26 mouse cellular contexts compared by ENCODE assay signal in the genomic region with DNA sequence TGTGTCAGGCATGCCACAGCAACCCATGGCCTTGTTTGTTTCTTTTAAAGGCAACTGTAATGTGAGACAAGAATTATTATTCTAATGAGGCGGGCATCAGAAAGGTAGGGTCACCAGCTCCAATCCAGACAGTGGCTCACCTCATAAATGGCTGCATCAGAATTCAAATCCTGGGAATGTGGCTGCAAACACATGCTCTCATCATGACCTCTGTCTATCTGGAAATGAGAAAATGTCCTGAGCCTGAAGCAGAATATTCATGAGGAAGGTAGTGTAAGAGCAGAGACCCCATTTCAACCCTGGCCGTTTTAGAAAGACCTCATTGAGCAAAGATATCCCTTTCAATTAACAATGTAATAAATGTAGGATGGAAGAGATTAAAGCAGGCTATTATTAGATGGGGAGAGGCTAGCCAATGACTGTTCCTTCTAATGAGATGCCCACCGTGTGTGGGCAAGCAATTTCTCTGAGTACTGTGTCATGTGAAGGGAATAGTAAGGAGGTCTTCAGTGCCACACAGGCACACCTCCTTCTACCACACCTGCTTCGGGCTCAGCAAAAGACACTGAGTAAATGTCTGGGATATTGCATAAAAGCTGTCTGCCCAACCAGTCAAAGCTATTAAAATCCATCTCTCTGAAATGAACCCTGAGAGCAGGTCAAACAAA. TPM values are rescaled to one million over a fixed set of nuclear protein-coding genes. Genes with fewer than 3 reads are reported as not detected.
DNase-seq lines count a peak whose midpoint lies in the region; ATAC-seq lines count a peak whose summit lies in the region.
"Had no signal": no experiment of that assay in that cellular context is flagged by ENCODE, and none has a peak within 500 bp of the region (broad histone marks: within the 10 kb centered on the region; RNA-seq: fewer than 3 reads in every experiment).

No protein-coding gene starts in this region.

- peaks cover 13% of the 10 kb centered on the region for H3K4me1 ChIP-seq in forebrain, embryonic 12.5 days
- peaks cover 12% of the 10 kb centered on the region for H3K4me1 ChIP-seq in forebrain, embryonic 13.5 days
- peaks cover 7% of the 10 kb centered on the region; the same call in 1 of the 2 replicates for H3K4me1 ChIP-seq in midbrain, embryonic 12.5 days
- H3K4me1 ChIP-seq in midbrain, embryonic 14.5 days (ENCODE audit: control insufficient read depth, insufficient read depth, low read length), result no peaks in the 10 kb centered on the region
- H3K4me1 ChIP-seq in neural tube, embryonic 13.5 days (replicated peaks), result peaks cover 12% of the 10 kb centered on the region
- H3K4me1 ChIP-seq: embryonic facial prominence, embryonic 15.5 days; heart, embryonic 13.5 days; kidney, embryonic 15.5 days had no signal

- no peaks in the 10 kb centered on the region for H3K27me3 ChIP-seq in forebrain, embryonic 12.5 days
- H3K27me3 ChIP-seq in forebrain, embryonic 13.5 days, result no peaks in the 10 kb centered on the region
- no peaks in the 10 kb centered on the region for H3K27me3 ChIP-seq in midbrain, embryonic 12.5 days
- H3K27me3 ChIP-seq in midbrain, embryonic 14.5 days (ENCODE audit: control insufficient read depth, insufficient read depth, low read length), result no peaks in the 10 kb centered on the region
- H3K27me3 ChIP-seq in neural tube, embryonic 13.5 days, result no peaks in the 10 kb centered on the region
- H3K27me3 ChIP-seq: embryonic facial prominence, embryonic 15.5 days; heart, embryonic 13.5 days; kidney, embryonic 15.5 days; limb, embryonic 12.5 days had no signal

- no peak overlapping the region for H3K27ac ChIP-seq in forebrain, embryonic 12.5 days
- H3K27ac ChIP-seq in forebrain, embryonic 13.5 days, result no peak overlapping the region
- no peak overlapping the region for H3K27ac ChIP-seq in midbrain, embryonic 12.5 days (replicated peaks)
- no peak overlapping the region for H3K27ac ChIP-seq in midbrain, embryonic 14.5 days (replicated peaks; ENCODE audit: low read depth, low read length)
- H3K27ac ChIP-seq in neural tube, embryonic 13.5 days (replicated peaks), result peak overlapping the region; percentile 68
- H3K27ac ChIP-seq: embryonic facial prominence, embryonic 15.5 days; heart, adult 2 months; heart, embryonic 13.5 days; kidney, embryonic 15.5 days; limb, embryonic 12.5 days; macrophage; stomach, postnatal 0 days had no signal

- H3K9me3 ChIP-seq in forebrain, embryonic 12.5 days, result no peaks in the 10 kb centered on the region
- H3K9me3 ChIP-seq in forebrain, embryonic 13.5 days (replicated peaks), result no peaks in the 10 kb centered on the region
- no peaks in the 10 kb centered on the region for H3K9me3 ChIP-seq in midbrain, embryonic 12.5 days
- H3K9me3 ChIP-seq in midbrain, embryonic 14.5 days (ENCODE audit: control insufficient read depth, low read length), result no peaks in the 10 kb centered on the region
- H3K9me3 ChIP-seq in neural tube, embryonic 13.5 days, result no peaks in the 10 kb centered on the region
- H3K9me3 ChIP-seq: embryonic facial prominence, embryonic 15.5 days; heart, embryonic 13.5 days; kidney, embryonic 15.5 days; limb, embryonic 12.5 days had no signal

- no peak overlapping the region for H3K4me2 ChIP-seq in forebrain, embryonic 12.5 days
- no peak overlapping the region for H3K4me2 ChIP-seq in forebrain, embryonic 13.5 days
- no peak overlapping the region for H3K4me2 ChIP-seq in midbrain, embryonic 12.5 days (replicated peaks)
- no peak overlapping the region for H3K4me2 ChIP-seq in midbrain, embryonic 14.5 days (ENCODE audit: low read length)
- no peak overlapping the region for H3K4me2 ChIP-seq in neural tube, embryonic 13.5 days
- H3K4me2 ChIP-seq: embryonic facial prominence, embryonic 15.5 days; heart, embryonic 13.5 days; kidney, embryonic 15.5 days; limb, embryonic 12.5 days; liver, embryonic 11.5 days had no signal

- no peak overlapping the region for H3K9ac ChIP-seq in forebrain, embryonic 12.5 days
- no peak overlapping the region for H3K9ac ChIP-seq in forebrain, embryonic 13.5 days
- H3K9ac ChIP-seq in midbrain, embryonic 12.5 days (replicated peaks), result no peak overlapping the region
- no peak overlapping the region for H3K9ac ChIP-seq in midbrain, embryonic 14.5 days (replicated peaks; ENCODE audit: low read length)
- no peak overlapping the region for H3K9ac ChIP-seq in neural tube, embryonic 13.5 days
- H3K9ac ChIP-seq: embryonic facial prominence, embryonic 15.5 days; heart, embryonic 13.5 days; kidney, embryonic 15.5 days; limb, embryonic 12.5 days; liver, postnatal 0 days had no signal

- 39% methylated on average over 4 of the region's 4 CpGs for WGBS in forebrain, embryonic 12.5 days
- 36% methylated on average over 4 of the region's 4 CpGs for WGBS in forebrain, embryonic 13.5 days
- 56% methylated on average over 4 of the region's 4 CpGs for WGBS in midbrain, embryonic 12.5 days
- 63% methylated on average over 4 of the region's 4 CpGs for whole genome bisulfite sequencing in midbrain, embryonic 14.5 days
- 45% methylated on average over 4 of the region's 4 CpGs for WGBS in neural tube, embryonic 13.5 days

- DNase-seq in midbrain, embryonic 14.5 days, result no peak
- peak; percentile 21 for DNase-seq in mesoderm, embryonic 11.5 days (ENCODE audit: low read depth, low spot score)
- no peak for DNase-seq in urinary bladder, adult 18-20 months (ENCODE audit: low spot score in 2 of 2)
- DNase-seq in urinary bladder, postnatal 25 days (ENCODE audit: low spot score), result no peak
- DNase-seq: adrenal gland, postnatal 14 days; cerebellum, adult 11 months; cerebellum, adult 9-11 months; gastrocnemius, postnatal 36 days; heart, adult 2 months; heart, postnatal 14 days; kidney, adult 11 months; kidney, postnatal 4 days; liver, postnatal 0 days; right cerebral cortex, postnatal 14 days had no signal

- no peak overlapping the region for H3K4me3 ChIP-seq in forebrain, embryonic 12.5 days (replicated peaks)
- H3K4me3 ChIP-seq in forebrain, embryonic 13.5 days, result no peak overlapping the region
- no peak overlapping the region for H3K4me3 ChIP-seq in midbrain, embryonic 12.5 days
- no peak overlapping the region for H3K4me3 ChIP-seq in midbrain, embryonic 14.5 days (replicated peaks; ENCODE audit: low read depth, low read length)
- H3K4me3 ChIP-seq in neural tube, embryonic 13.5 days, result no peak overlapping the region
- H3K4me3 ChIP-seq: embryonic facial prominence, embryonic 15.5 days; heart, adult 2 months; heart, embryonic 13.5 days; kidney, embryonic 15.5 days; limb, embryonic 12.5 days had no signal

- ATAC-seq in forebrain, embryonic 12.5 days (ENCODE audit: low FRiP score), result peak; percentile 83
- ATAC-seq in forebrain, embryonic 13.5 days, result no peak
- ATAC-seq in midbrain, embryonic 12.5 days (ENCODE audit: low FRiP score, low read depth), result 0 out of 2 replicates have a peak, but pooled peaks have one; percentile 30
- ATAC-seq in midbrain, embryonic 14.5 days (ENCODE audit: low FRiP score, low TSS enrichment), result no peak
- peak; percentile 84 for ATAC-seq in neural tube, embryonic 13.5 days (ENCODE audit: low read depth)
- ATAC-seq: liver, postnatal 0 days; lung, postnatal 0 days had no signal

- H3K36me3 ChIP-seq in forebrain, embryonic 12.5 days (replicated peaks), result no peaks in the 10 kb centered on the region
- H3K36me3 ChIP-seq in forebrain, embryonic 13.5 days (ENCODE audit: poor library complexity, severe bottlenecking), result no peaks in the 10 kb centered on the region
- no peaks in the 10 kb centered on the region for H3K36me3 ChIP-seq in midbrain, embryonic 12.5 days
- H3K36me3 ChIP-seq in midbrain, embryonic 14.5 days (ENCODE audit: control insufficient read depth, insufficient read depth, low read length), result no peaks in the 10 kb centered on the region
- no peaks in the 10 kb centered on the region for H3K36me3 ChIP-seq in neural tube, embryonic 13.5 days
- H3K36me3 ChIP-seq: embryonic facial prominence, embryonic 15.5 days; heart, embryonic 13.5 days; kidney, embryonic 15.5 days; limb, embryonic 12.5 days had no signal

RNA-seq across cellular contexts. Expression of a gene that starts 37.2 kb away (rescaled TPM):
- polyA plus RNA-seq in forebrain, embryonic 12.5 days (2016; fragmentation: Nextera tagmentation; extraction: Ambion mirVana), result 6.4 and 7.7 TPM in 2 replicates
- 5.3 and 6.6 TPM in 2 replicates for polyA plus RNA-seq in forebrain, embryonic 13.5 days (2015; fragmentation: Nextera tagmentation; extraction: Ambion mirVana)
- 7.7 and 8.5 TPM in 2 replicates for polyA plus RNA-seq in midbrain, embryonic 12.5 days (2016; fragmentation: Nextera tagmentation; extraction: Ambion mirVana)
- polyA plus RNA-seq in midbrain, embryonic 14.5 days (2014; fragmentation: Nextera tagmentation; extraction: Ambion mirVana), result 8.5 and 8.8 TPM in 2 replicates
- polyA plus RNA-seq in neural tube, embryonic 13.5 days (2015; fragmentation: Nextera tagmentation; extraction: Ambion mirVana), result 6.6 and 6.9 TPM in 2 replicates

Comparison
In these comparisons a context has a peak if more than half of its experiments do, and no peak if none do; other contexts are left out.
1. ATAC-seq: peak in forebrain, embryonic 12.5 days (single experiment), midbrain, embryonic 12.5 days (single experiment) and neural tube, embryonic 13.5 days (single experiment); none in forebrain, embryonic 13.5 days (single experiment) and midbrain, embryonic 14.5 days (single experiment).